Mouse (Mus musculus): Measurements from ENCODE around the gene Zfp2.
A peak's percentile ranks its signal among the peaks of the same experiment; 100 is the strongest.

GRCm38 (mm10) chr11:50939621-50940366, 23.8 kb upstream of the Zfp2 start:
- TF ChIP-seq ZC3H11A (IDR thresholded peaks at IDR 0.05; ENCODE audit: borderline replicate concordance, low read depth, low read length) (peak; percentile 93), HCFC1 (IDR thresholded peaks at IDR 0.05; ENCODE audit: borderline replicate concordance, insufficient read depth, low read length) (no peak), CHD2 (IDR thresholded peaks at IDR 0.05; ENCODE audit: low read depth, low read length) (no peak), ZNF384 (IDR thresholded peaks at IDR 0.05; ENCODE audit: low read depth, low read length) (no peak)
